Mouse (Mus musculus) stomach, postnatal 0 days (tissue): ENCODE results near the gene Tfrc. TPM values are rescaled to one million over a fixed set of nuclear protein-coding genes. Genes with fewer than 3 reads are reported as not detected.
A peak's percentile ranks its signal among the peaks of the same experiment; 100 is the strongest.

ENCODE experiments used
- ATAC-seq: fragments of 200-750 bp; cut with Nextera tagmentation; 2 replicates; pipeline ENCODE4 v1.8.0; 2017; ENCODE audit not compliant: low FRiP score, low TSS enrichment
- DNase-seq: peaks from one replicate; pipeline ENCODE4 v3.0.0-alpha.2; 2016; ENCODE audit warnings: low spot score
- H3K27ac ChIP-seq: fragments of 300-500 bp; sonication (generic); replicated peaks from 2 replicates; pipeline ENCODE4 v1.5.1; 2014; ENCODE audit warnings: mild to moderate bottlenecking, control low read depth
- H3K27me3 ChIP-seq: fragments of 300-500 bp; sonication (generic); 2 replicates; pipeline ENCODE4 v1.6.1; 2014; ENCODE audit warnings: low read length; ENCODE audit not compliant: control insufficient read depth, insufficient read depth
- H3K36me3 ChIP-seq: fragments of 300-500 bp; sonication (generic); 2 replicates; pipeline ENCODE4 v1.6.1; 2014; ENCODE audit warnings: low read length, mixed read lengths; ENCODE audit not compliant: control insufficient read depth, insufficient read depth
- H3K4me1 ChIP-seq: fragments of 300-500 bp; sonication (generic); replicated peaks from 2 replicates; pipeline ENCODE4 v1.6.1; 2014; ENCODE audit warnings: antibody characterized with exemption; ENCODE audit not compliant: control insufficient read depth, insufficient read depth
- H3K4me2 ChIP-seq: fragments of 300-500 bp; sonication (generic); replicated peaks from 2 replicates; pipeline ENCODE4 v1.6.1; 2014; ENCODE audit warnings: low read depth, mild to moderate bottlenecking, control low read depth, moderate library complexity
- H3K4me3 ChIP-seq: fragments of 300-500 bp; sonication (generic); 2 replicates; pipeline ENCODE4 v1.5.1; 2014; ENCODE audit warnings: low read depth, low read length, control low read depth
- H3K9ac ChIP-seq: fragments of 300-500 bp; sonication (generic); 2 replicates; pipeline ENCODE4 v1.6.1; 2014; ENCODE audit warnings: mild to moderate bottlenecking, low read length, control low read depth, mixed read lengths
- H3K9me3 ChIP-seq: fragments of 300-500 bp; sonication (generic); 2 replicates; pipeline ENCODE4 v1.6.1; 2016; ENCODE audit warnings: low read length; ENCODE audit not compliant: control insufficient read depth
- CTCF ChIP-seq: IDR thresholded peaks from 2 replicates; pipeline ENCODE4 v1.5.1; 2016; ENCODE audit warnings: antibody characterized with exemption, low read depth, mild to moderate bottlenecking, moderate library complexity
- EP300 ChIP-seq: optimal IDR thresholded peaks from 2 replicates; pipeline ENCODE3; 2016; ENCODE audit warnings: antibody characterized with exemption
- WGBS: fragments of 180-500 bp; shearing (Covaris S2); extraction: QIAGEN DNeasy Blood & Tissue Kit; methylation state at CpG from one replicate; pipeline ENCODE4 v1.1.7; 2014; 5-methylcytosine and 5-hydroxymethylcytosine counted together
- polyA plus RNA-seq: library from polyadenylated mRNA; unstranded; fragments of >200 nt; fragmentation: Nextera tagmentation; extraction: Ambion mirVana; gene quantifications from 2 replicates; pipeline ENCODE4 v1.2.1, GENCODE M21; 2015

Gene Tfrc
- polyA plus RNA-seq, 1 experiment from 2014 or later: 50.0 TPM

DNA sequence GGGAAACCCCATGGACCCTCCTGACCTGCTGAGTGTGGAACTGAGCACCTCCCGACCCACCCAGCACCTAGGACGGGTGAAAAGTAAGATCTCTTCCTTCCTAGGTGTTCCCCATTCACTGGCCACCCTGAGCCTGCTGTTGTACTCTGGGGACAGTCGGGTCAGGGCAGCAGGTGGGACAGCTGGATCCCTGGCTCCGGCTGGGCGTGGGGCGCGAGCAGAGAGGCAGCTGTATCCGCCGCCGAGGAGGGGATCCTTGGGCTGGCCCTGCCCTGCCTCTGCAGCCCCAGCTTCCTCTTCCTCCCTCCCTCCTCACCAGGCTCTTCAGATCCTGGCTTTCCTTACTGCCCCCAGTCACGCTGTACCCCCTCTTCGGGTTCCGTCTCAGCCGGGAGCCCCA, 69.2 kb downstream of the Tfrc start:
- TF ChIP-seq CTCF (no peak), EP300 (no peak)
- H3K36me3 ChIP-seq: peaks cover 34% of the 10 kb centered on the region
- no peak overlapping the region for H3K4me3 ChIP-seq
- H3K4me1 ChIP-seq: no peaks in the 10 kb centered on the region
- DNase-seq (no peak), ATAC-seq (no peak)
- 67% methylated on average over 6 of the region's 14 CpGs for WGBS
- H3K27ac ChIP-seq: peak overlapping the region; percentile 88
- H3K9ac ChIP-seq: peak overlapping the region; percentile 35; the same call in 1 of the 2 replicates
- no peaks in the 10 kb centered on the region for H3K9me3 ChIP-seq
- H3K4me2 ChIP-seq: peak overlapping the region; percentile 38
- no peaks in the 10 kb centered on the region for H3K27me3 ChIP-seq

- H3K4me2 ChIP-seq: peak overlapping the region; percentile 38
- H3K27me3 ChIP-seq: no peaks in the 10 kb centered on the region
- peak overlapping the region; percentile 88 for H3K27ac ChIP-seq
- no peaks in the 10 kb centered on the region for H3K9me3 ChIP-seq
- peak; percentile 74 for DNase-seq
- H3K36me3 ChIP-seq: peaks cover 36% of the 10 kb centered on the region
- H3K4me3 ChIP-seq: no peak overlapping the region
- peak overlapping the region; percentile 47; the same call in 1 of the 2 replicates for H3K9ac ChIP-seq
- TF ChIP-seq CTCF (no peak), EP300 (no peak)
- WGBS: 44% methylated on average over 14 of the region's 14 CpGs
- no peaks in the 10 kb centered on the region for H3K4me1 ChIP-seq
- ATAC-seq: peak; percentile 49
Observed at GRCm38 (mm10) chr16:32678812-32679211, 70.1 kb downstream of the Tfrc start.

DNA sequence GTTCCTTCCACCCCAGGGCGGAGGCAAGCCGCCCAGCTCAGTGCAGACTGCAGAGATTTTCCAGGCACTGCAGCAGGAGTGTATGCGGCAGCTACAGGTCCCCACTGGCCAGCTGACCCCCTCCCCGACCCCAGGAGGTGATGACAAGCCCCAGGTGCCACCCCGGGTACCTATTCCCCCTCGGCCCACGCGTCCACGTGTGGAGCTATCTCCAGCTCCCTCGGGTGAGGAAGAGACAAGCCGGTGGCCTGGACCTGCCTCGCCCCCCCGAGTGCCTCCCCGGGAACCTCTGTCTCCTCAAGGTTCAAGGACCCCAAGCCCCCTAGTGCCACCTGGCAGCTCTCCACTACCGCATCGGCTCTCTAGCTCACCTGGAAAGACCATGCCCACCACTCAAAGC, 71.3 kb downstream of the Tfrc start:
- Histone ChIP-seq H3K36me3 (peaks cover 30% of the 10 kb centered on the region), H3K9me3 (no peaks in the 10 kb centered on the region), H3K4me1 (no peaks in the 10 kb centered on the region), H3K27me3 (no peaks in the 10 kb centered on the region), H3K4me2 (no peak overlapping the region), H3K9ac (no peak overlapping the region), H3K4me3 (no peak overlapping the region), H3K27ac (no peak overlapping the region)
- DNase-seq (peak; percentile 21), ATAC-seq (no peak)
- 84% methylated on average over 16 of the region's 16 CpGs for WGBS
- no peak for TF ChIP-seq EP300
- no peak for TF ChIP-seq CTCF

DNA sequence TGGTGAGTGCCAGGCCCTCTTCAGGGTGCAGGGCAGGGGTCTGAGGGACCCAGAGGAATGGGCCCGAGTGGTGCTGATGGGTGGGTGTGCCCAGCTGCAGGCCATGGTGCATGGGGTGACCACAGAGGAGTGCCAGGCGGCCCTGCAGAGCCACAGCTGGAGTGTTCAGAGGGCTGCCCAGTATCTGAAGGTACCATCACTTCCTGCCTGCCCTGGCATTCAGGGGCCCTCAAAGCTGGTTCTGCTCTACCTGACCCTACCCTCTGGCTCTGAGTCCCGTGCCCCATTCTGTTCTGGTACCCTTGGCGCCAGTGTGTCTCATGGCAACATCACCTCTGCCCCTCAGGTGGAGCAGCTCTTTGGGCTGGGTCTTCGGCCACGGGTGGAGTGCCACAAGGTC, 72.1 kb downstream of the Tfrc start:
- Histone ChIP-seq H3K4me1 (no peaks in the 10 kb centered on the region), H3K27me3 (no peaks in the 10 kb centered on the region), H3K4me3 (no peak overlapping the region), H3K27ac (peak overlapping the region; percentile 30; the same call in 1 of the 2 replicates), H3K36me3 (peaks cover 28% of the 10 kb centered on the region), H3K9me3 (no peaks in the 10 kb centered on the region), H3K4me2 (no peak overlapping the region), H3K9ac (no peak overlapping the region)
- ATAC-seq (no peak), DNase-seq (no peak)
- 89% methylated on average over 6 of the region's 6 CpGs for WGBS
- TF ChIP-seq CTCF: no peak
- TF ChIP-seq EP300: no peak

DNA sequence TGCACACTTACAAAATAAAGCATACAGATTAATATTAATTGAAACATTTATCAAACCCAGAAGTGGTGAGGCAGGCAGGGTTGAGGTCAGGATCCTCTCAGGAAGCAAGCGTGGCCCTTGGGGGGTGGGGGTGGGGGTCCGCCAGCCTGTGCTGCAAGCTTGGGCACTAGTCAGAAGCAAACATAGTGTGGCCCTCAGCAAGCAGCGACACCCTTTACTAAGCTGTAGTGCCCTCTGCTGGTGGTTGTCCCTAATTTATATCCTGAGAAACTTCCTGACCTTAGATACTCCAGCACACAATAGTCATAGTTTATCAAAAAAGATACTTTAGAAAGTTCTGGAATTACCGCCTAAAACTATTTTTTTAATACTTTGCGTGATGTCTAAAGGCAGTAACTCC, 73.5 kb downstream of the Tfrc start:
- ATAC-seq (no peak), DNase-seq (peak; percentile 76)
- no peaks in the 10 kb centered on the region for H3K4me1 ChIP-seq

More for the DNA sequence above, 73.5 kb downstream of the Tfrc start:
- no peak overlapping the region for H3K27ac ChIP-seq
- 32% methylated on average over 5 of the region's 5 CpGs for WGBS
- peak; percentile 85 for TF ChIP-seq CTCF
- TF ChIP-seq EP300: no peak
- no peak overlapping the region for H3K4me3 ChIP-seq
- no peaks in the 10 kb centered on the region for H3K27me3 ChIP-seq
- H3K9me3 ChIP-seq: no peaks in the 10 kb centered on the region
- H3K9ac ChIP-seq: no peak overlapping the region
- peaks cover 18% of the 10 kb centered on the region for H3K36me3 ChIP-seq
- no peak overlapping the region for H3K4me2 ChIP-seq

Other genes starting within 250 kb of the Tfrc start
- gene Tm4sf19, start 208.4 kb upstream of the Tfrc start, polyA plus RNA-seq: not detected in 2 replicates
- 24.3 and 26.3 TPM in 2 replicates for gene Tctex1d2, start 189.2 kb upstream of the Tfrc start, polyA plus RNA-seq
- gene Pcyt1a, start 178.0 kb upstream of the Tfrc start, polyA plus RNA-seq: 30.8 and 38.6 TPM in 2 replicates
- 2.7 and 3.1 TPM in 2 replicates for gene Slc51a, start 121.0 kb upstream of the Tfrc start, polyA plus RNA-seq
- gene Zdhhc19, start 112.7 kb upstream of the Tfrc start, polyA plus RNA-seq: not detected in 2 replicates
- 17.1 and 21.0 TPM in 2 replicates for gene Tnk2, start 35.0 kb downstream of the Tfrc start, polyA plus RNA-seq
- gene Muc4, start 127.0 kb downstream of the Tfrc start, polyA plus RNA-seq: 2.5 and 2.8 TPM in 2 replicates
- gene Muc20, start 188.5 kb downstream of the Tfrc start, polyA plus RNA-seq: 0.51 and 0.61 TPM in 2 replicates
- 0.19 and 0.21 TPM in 2 replicates for gene Smbd1, start 201.6 kb downstream of the Tfrc start, polyA plus RNA-seq